8 mouse cellular contexts compared by ENCODE assay signal in the genomic region with DNA sequence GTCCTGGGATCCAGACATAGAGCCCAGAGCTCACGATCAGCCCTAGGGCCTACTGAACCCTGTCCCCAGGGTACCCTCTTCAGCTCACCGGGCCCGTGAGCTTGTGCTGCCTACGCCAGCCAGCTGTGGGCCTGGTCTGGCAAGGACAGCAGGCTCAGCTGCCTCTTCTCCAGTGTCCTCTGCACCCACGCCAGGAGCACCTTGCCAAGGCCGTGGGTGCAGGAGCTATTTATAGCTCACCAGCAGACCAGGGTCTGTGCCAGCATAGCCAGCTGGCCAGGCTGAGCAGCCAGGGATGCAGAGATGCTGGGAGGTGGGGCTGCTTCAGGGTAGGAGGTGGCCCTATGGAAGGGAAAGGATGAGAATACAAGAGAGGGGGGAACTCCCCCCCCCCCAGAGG. TPM values are rescaled to one million over a fixed set of nuclear protein-coding genes. Genes with fewer than 3 reads are reported as not detected.
DNase-seq lines count a peak whose midpoint lies in the region; ATAC-seq lines count a peak whose summit lies in the region.

No protein-coding gene starts in this region.

- 69% methylated on average over 6 of the region's 6 CpGs for WGBS in heart, embryonic 11.5 days (ENCODE audit: insufficient replicate concordance)
- WGBS in embryonic facial prominence, embryonic 13.5 days, result 79% methylated on average over 6 of the region's 6 CpGs
- WGBS in stomach, embryonic 16.5 days, result 71% methylated on average over 6 of the region's 6 CpGs

- no peaks in the 10 kb centered on the region for H3K9me3 ChIP-seq in heart, embryonic 11.5 days (replicated peaks; ENCODE audit: control insufficient read depth, low read length)
- H3K9me3 ChIP-seq in embryonic facial prominence, embryonic 13.5 days, result no peaks in the 10 kb centered on the region
- H3K9me3 ChIP-seq in stomach, embryonic 16.5 days (replicated peaks; ENCODE audit: control insufficient read depth, low read length), result no peaks in the 10 kb centered on the region

- no peak for ATAC-seq in heart, embryonic 11.5 days (replicated peaks; ENCODE audit: insufficient number of reproducible peaks, low FRiP score, low TSS enrichment)
- ATAC-seq in embryonic facial prominence, embryonic 13.5 days (ENCODE audit: insufficient number of reproducible peaks, insufficient read depth, low FRiP score, low TSS enrichment, low read depth), result no peak
- 0 out of 2 replicates have a peak, but pooled peaks have one; percentile 6 for ATAC-seq in stomach, embryonic 16.5 days (ENCODE audit: insufficient read depth, low FRiP score)
- no peak for ATAC-seq in inflammation-experienced regulatory T-cells, adult 6 months

- H3K4me3 ChIP-seq in heart, embryonic 11.5 days (ENCODE audit: low read depth, low read length), result no peak overlapping the region
- no peak overlapping the region for H3K4me3 ChIP-seq in embryonic facial prominence, embryonic 13.5 days
- no peak overlapping the region for H3K4me3 ChIP-seq in stomach, embryonic 16.5 days (replicated peaks; ENCODE audit: low read length)

- DNase-seq in heart, adult 11 months, result peak; percentile 99
- peak; percentile 73 for DNase-seq in heart, adult 8-10 months (ENCODE audit: low spot score)
- DNase-seq in kidney, postnatal 10 days, result peak; percentile 69
- DNase-seq in lung, postnatal 10 days, result peak; percentile 65

- H3K9ac ChIP-seq in heart, embryonic 11.5 days (ENCODE audit: low read depth, low read length), result no peak overlapping the region
- H3K9ac ChIP-seq in embryonic facial prominence, embryonic 13.5 days, result peak overlapping the region; percentile 44; the same call in 1 of the 2 replicates
- no peak overlapping the region; the same call in 1 of the 2 replicates for H3K9ac ChIP-seq in stomach, embryonic 16.5 days (ENCODE audit: low read length)

- H3K36me3 ChIP-seq in heart, embryonic 11.5 days (ENCODE audit: control insufficient read depth, insufficient read depth, low read length), result peaks cover 11% of the 10 kb centered on the region
- H3K36me3 ChIP-seq in embryonic facial prominence, embryonic 13.5 days, result peaks cover 47% of the 10 kb centered on the region
- H3K36me3 ChIP-seq in stomach, embryonic 16.5 days (ENCODE audit: control insufficient read depth, insufficient read depth, low read length), result peaks cover 13% of the 10 kb centered on the region

- H3K4me1 ChIP-seq in heart, embryonic 11.5 days (ENCODE audit: control insufficient read depth, insufficient read depth, low read length), result peaks cover 25% of the 10 kb centered on the region
- peaks cover 39% of the 10 kb centered on the region for H3K4me1 ChIP-seq in embryonic facial prominence, embryonic 13.5 days
- peaks cover 29% of the 10 kb centered on the region for H3K4me1 ChIP-seq in stomach, embryonic 16.5 days (ENCODE audit: control insufficient read depth, insufficient read depth, low read length)

- H3K27me3 ChIP-seq in heart, embryonic 11.5 days (ENCODE audit: control insufficient read depth, insufficient read depth, low read length), result no peaks in the 10 kb centered on the region
- H3K27me3 ChIP-seq in embryonic facial prominence, embryonic 13.5 days, result no peaks in the 10 kb centered on the region
- H3K27me3 ChIP-seq in stomach, embryonic 16.5 days (ENCODE audit: control insufficient read depth, insufficient read depth, low read length), result no peaks in the 10 kb centered on the region

- H3K4me2 ChIP-seq in heart, embryonic 11.5 days, result no peak overlapping the region
- no peak overlapping the region for H3K4me2 ChIP-seq in embryonic facial prominence, embryonic 13.5 days
- H3K4me2 ChIP-seq in stomach, embryonic 16.5 days (ENCODE audit: low read depth, low read length), result no peak overlapping the region

- no peak overlapping the region for H3K27ac ChIP-seq in heart, embryonic 11.5 days (ENCODE audit: low read depth, low read length)
- peak overlapping the region; percentile 55; the same call in 1 of the 2 replicates for H3K27ac ChIP-seq in embryonic facial prominence, embryonic 13.5 days
- no peak overlapping the region for H3K27ac ChIP-seq in stomach, embryonic 16.5 days (ENCODE audit: low read length)

RNA-seq across cellular contexts. Expression of a gene that starts 32.2 kb away (rescaled TPM):
- polyA plus RNA-seq in heart, embryonic 11.5 days (2014; fragmentation: Nextera tagmentation; extraction: Ambion mirVana), result 24.6 and 25.0 TPM in 2 replicates
- polyA plus RNA-seq in embryonic facial prominence, embryonic 13.5 days (2015; fragmentation: Nextera tagmentation; extraction: Ambion mirVana), result 32.4 and 37.1 TPM in 2 replicates
- 10 to 100 TPM; 22.9 to 29.0 (median 26.5) TPM for total RNA-seq in heart, adult 8-10 months (2022)
- 20.4 and 23.2 TPM in 2 replicates for polyA plus RNA-seq in stomach, embryonic 16.5 days (2015; fragmentation: Nextera tagmentation; extraction: Ambion mirVana)
- 10 to 100 TPM; 47.2 to 80.6 (median 77.9) TPM for polyA plus RNA-seq in inflammation-experienced regulatory T-cells, adult 6 months (2017; shearing (Covaris generic))

RNA-seq across cellular contexts. Expression of a gene that starts 33.8 kb away (rescaled TPM):
- polyA plus RNA-seq in heart, embryonic 11.5 days (2014; fragmentation: Nextera tagmentation; extraction: Ambion mirVana), result 45.1 and 51.1 TPM in 2 replicates
- polyA plus RNA-seq in embryonic facial prominence, embryonic 13.5 days (2015; fragmentation: Nextera tagmentation; extraction: Ambion mirVana), result 34.7 and 41.9 TPM in 2 replicates
- total RNA-seq in heart, adult 8-10 months (2022), result 10 to 100 TPM; 63.6 to 76.6 (median 67.9) TPM
- 36.5 and 39.3 TPM in 2 replicates for polyA plus RNA-seq in stomach, embryonic 16.5 days (2015; fragmentation: Nextera tagmentation; extraction: Ambion mirVana)
- polyA plus RNA-seq in inflammation-experienced regulatory T-cells, adult 6 months (2017; shearing (Covaris generic)), result 10 to 100 TPM; 30.1 to 34.1 (median 30.8) TPM

RNA-seq across cellular contexts. Expression of a gene that starts 44.4 kb away (rescaled TPM):
- 8.3 and 8.5 TPM in 2 replicates for polyA plus RNA-seq in heart, embryonic 11.5 days (2014; fragmentation: Nextera tagmentation; extraction: Ambion mirVana)
- polyA plus RNA-seq in embryonic facial prominence, embryonic 13.5 days (2015; fragmentation: Nextera tagmentation; extraction: Ambion mirVana), result 7.1 and 9.3 TPM in 2 replicates
- 10 to 100 TPM; 20.5 to 27.4 (median 23.8) TPM for total RNA-seq in heart, adult 8-10 months (2022)
- polyA plus RNA-seq in stomach, embryonic 16.5 days (2015; fragmentation: Nextera tagmentation; extraction: Ambion mirVana), result 9.4 and 12.6 TPM in 2 replicates
- polyA plus RNA-seq in inflammation-experienced regulatory T-cells, adult 6 months (2017; shearing (Covaris generic)), result not detected
